Mouse (Mus musculus) forebrain, embryonic 15.5 days (tissue): ENCODE results near the gene Serpinc1. TPM values are rescaled to one million over a fixed set of nuclear protein-coding genes. Genes with fewer than 3 reads are reported as not detected.

Experiments used
- ATAC-seq: fragments of 200-750 bp; cut with Nextera tagmentation; replicated peaks from 2 replicates; pipeline ENCODE4 v1.8.0; 2017; ENCODE audit warnings: mild to moderate bottlenecking, moderate TSS enrichment, moderate library complexity
- H3K27ac ChIP-seq: fragments of 300-500 bp; sonication (generic); replicated peaks from 2 replicates; pipeline ENCODE4 v1.5.1; 2015; ENCODE audit warnings: mild to moderate bottlenecking, inconsistent platforms
- H3K27me3 ChIP-seq: fragments of 300-500 bp; sonication (generic); 2 replicates; pipeline ENCODE4 v1.6.1; 2015; ENCODE audit warnings: inconsistent platforms
- H3K36me3 ChIP-seq: fragments of 300-500 bp; sonication (generic); 2 replicates; pipeline ENCODE4 v1.6.1; 2015; ENCODE audit warnings: mild to moderate bottlenecking, inconsistent platforms
- H3K4me1 ChIP-seq: fragments of 300-500 bp; sonication (generic); 2 replicates; pipeline ENCODE4 v1.6.1; 2015; ENCODE audit warnings: inconsistent platforms
- H3K4me2 ChIP-seq: fragments of 300-500 bp; sonication (generic); replicated peaks from 2 replicates; pipeline ENCODE4 v1.6.1; 2015; ENCODE audit warnings: mild to moderate bottlenecking, inconsistent platforms
- H3K4me3 ChIP-seq: fragments of 300-500 bp; sonication (generic); 2 replicates; pipeline ENCODE4 v1.5.1; 2015; ENCODE audit warnings: mild to moderate bottlenecking, inconsistent platforms
- H3K9ac ChIP-seq: fragments of 300-500 bp; sonication (generic); replicated peaks from 2 replicates; pipeline ENCODE4 v1.6.1; 2015; ENCODE audit warnings: mild to moderate bottlenecking, inconsistent platforms
- H3K9me3 ChIP-seq: fragments of 300-500 bp; sonication (generic); 2 replicates; pipeline ENCODE4 v1.6.1; 2016; ENCODE audit warnings: inconsistent platforms
- whole genome bisulfite sequencing: fragments of 180-500 bp; shearing (Covaris S2); methylation state at CpG from one replicate; pipeline ENCODE4 v1.1.7; 2015; ENCODE audit warnings: mixed read lengths; 5-methylcytosine and 5-hydroxymethylcytosine counted together
- polyA plus RNA-seq: library from polyadenylated mRNA; unstranded; fragments of >200 nt; fragmentation: Nextera tagmentation; extraction: Ambion mirVana; gene quantifications from 2 replicates; pipeline ENCODE4 v1.2.1, GENCODE M21; 2015

Serpinc1 gene
- polyA plus RNA-seq, 1 experiment from 2014 or later: 3.8 TPM

DNA sequence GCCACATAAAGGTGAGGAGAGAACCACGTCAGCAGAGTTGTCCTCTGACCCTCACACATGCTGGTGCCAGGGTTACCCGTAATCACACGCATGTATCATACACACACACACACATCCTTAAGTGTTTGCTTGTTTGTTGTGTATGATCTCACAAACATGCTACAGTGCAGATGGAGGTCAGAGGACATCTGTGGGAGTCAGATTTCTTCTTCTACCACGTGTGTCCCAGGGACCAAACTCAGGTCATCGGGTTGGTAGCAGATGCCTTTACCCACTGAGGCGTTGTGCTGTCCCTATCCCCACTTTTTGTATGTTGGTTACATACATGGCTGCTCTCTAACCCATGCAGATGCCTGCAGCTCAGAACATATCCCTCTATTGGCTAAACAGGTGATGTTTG is 7.1 kb downstream of the Serpinc1 start:
- H3K4me2 ChIP-seq: no peak overlapping the region
- no peaks in the 10 kb centered on the region for H3K36me3 ChIP-seq
- H3K27ac ChIP-seq: no peak overlapping the region
- H3K9ac ChIP-seq: no peak overlapping the region
- H3K4me3 ChIP-seq: no peak overlapping the region
- WGBS: 88% methylated on average over 6 of the region's 6 CpGs
- H3K9me3 ChIP-seq: no peaks in the 10 kb centered on the region
- no peaks in the 10 kb centered on the region for H3K27me3 ChIP-seq
- ATAC-seq: no peak
- no peaks in the 10 kb centered on the region for H3K4me1 ChIP-seq

DNA sequence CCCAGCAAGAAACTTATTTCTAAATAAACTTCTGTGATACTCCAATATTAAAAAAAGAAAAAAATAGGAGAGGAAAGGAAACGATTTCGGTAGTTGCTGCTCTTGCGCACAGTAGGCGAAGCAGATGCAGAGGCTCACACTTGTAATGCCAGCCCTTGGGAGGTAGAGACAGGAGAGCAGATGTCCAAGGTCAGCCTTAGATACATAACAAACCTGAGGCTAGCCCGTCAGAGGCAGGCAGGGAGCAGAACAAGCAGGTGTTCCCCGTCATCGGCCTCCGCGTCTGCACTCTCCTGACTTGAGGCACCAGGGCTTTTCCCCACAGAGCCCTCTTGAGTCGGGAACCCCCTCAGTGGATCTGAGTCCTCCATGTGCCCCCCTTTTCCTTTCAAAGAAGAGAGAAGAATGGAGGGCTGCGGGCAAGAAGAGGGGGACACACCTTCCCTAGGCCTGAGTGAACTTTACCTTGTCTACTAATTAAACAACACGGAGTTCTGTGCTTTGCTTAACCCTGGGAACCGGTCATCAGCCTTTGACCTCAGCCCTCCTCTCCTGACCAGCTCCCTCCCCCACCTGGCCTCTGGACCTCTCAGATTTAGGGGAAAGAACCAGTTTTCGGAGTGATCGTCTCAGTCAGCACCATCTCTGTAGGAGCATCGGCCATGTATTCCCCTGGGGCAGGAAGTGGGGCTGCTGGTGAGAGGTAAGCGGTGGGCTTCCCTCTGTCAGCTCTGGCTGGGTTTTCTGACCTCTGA is 8.7 kb downstream of the Serpinc1 start:
- no peak for ATAC-seq
- Histone ChIP-seq H3K27me3 (no peaks in the 10 kb centered on the region), H3K4me3 (no peak overlapping the region), H3K4me1 (no peaks in the 10 kb centered on the region), H3K4me2 (no peak overlapping the region), H3K36me3 (no peaks in the 10 kb centered on the region), H3K27ac (no peak overlapping the region), H3K9ac (no peak overlapping the region), H3K9me3 (no peaks in the 10 kb centered on the region)
- 93% methylated on average over 17 of the region's 17 CpGs for WGBS

- no peak overlapping the region for H3K4me3 ChIP-seq
- no peaks in the 10 kb centered on the region for H3K36me3 ChIP-seq
- H3K9me3 ChIP-seq: no peaks in the 10 kb centered on the region
- no peaks in the 10 kb centered on the region for H3K27me3 ChIP-seq
- H3K4me1 ChIP-seq: no peaks in the 10 kb centered on the region
- no peak overlapping the region for H3K4me2 ChIP-seq
- 86% methylated on average over 15 of the region's 15 CpGs for WGBS
- no peak overlapping the region for H3K27ac ChIP-seq
- no peak for ATAC-seq
- H3K9ac ChIP-seq: no peak overlapping the region
Observed at GRCm38 (mm10) chr1:160989395-160989794, 11.0 kb downstream of the Serpinc1 start.

DNA sequence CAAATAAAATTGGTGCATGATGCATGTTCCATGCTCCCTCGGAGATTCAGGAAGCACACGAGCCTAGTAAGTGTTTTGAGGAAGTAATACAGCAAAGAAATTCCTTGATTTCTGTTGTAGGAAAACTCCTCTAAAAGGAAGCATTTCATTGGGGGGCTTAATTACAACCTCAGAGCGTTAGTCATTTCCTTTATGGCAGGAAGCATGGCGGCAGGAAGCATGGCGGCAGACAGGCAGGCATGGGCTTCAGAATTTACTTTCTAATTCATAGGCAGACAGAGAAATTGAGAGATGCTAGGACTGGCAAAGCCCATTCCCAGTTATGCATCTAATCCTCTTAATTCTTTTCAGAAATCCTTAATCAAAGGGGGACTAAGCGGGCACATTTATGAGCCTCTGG is 15.5 kb downstream of the Serpinc1 start:
- no peaks in the 10 kb centered on the region for H3K27me3 ChIP-seq
- no peak overlapping the region for H3K4me2 ChIP-seq
- H3K36me3 ChIP-seq: no peaks in the 10 kb centered on the region
- ATAC-seq: no peak
- H3K9ac ChIP-seq: no peak overlapping the region
- 84% methylated on average over 6 of the region's 6 CpGs for WGBS
- no peak overlapping the region for H3K4me3 ChIP-seq
- no peaks in the 10 kb centered on the region for H3K4me1 ChIP-seq
- H3K9me3 ChIP-seq: no peaks in the 10 kb centered on the region
- H3K27ac ChIP-seq: no peak overlapping the region

DNA sequence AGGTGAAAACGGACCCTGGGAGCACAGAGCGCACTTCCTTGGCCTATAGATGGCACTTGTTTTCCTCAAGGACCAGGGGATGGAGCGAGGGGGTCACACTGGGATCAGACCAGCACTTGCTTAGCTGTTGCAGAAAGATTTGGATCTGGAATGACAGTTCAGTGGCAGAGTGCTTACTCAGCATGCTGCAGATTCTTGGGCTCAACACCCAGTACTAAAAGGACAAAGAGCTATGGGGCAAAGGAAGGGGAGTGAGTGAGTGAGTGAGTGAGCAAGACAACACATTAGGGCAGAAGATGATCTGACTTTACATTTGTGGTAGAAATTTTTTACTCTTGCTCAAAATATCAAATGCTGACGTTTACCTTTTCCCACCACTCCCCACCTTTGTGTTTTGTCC is 26.6 kb downstream of the Serpinc1 start:
- ATAC-seq: no peak
- Histone ChIP-seq H3K27ac (no peak overlapping the region), H3K4me2 (no peak overlapping the region), H3K9ac (no peak overlapping the region), H3K4me3 (no peak overlapping the region), H3K9me3 (no peaks in the 10 kb centered on the region), H3K36me3 (peaks cover 8% of the 10 kb centered on the region), H3K4me1 (no peaks in the 10 kb centered on the region), H3K27me3 (no peaks in the 10 kb centered on the region)
- WGBS: 72% methylated on average over 4 of the region's 4 CpGs

DNA sequence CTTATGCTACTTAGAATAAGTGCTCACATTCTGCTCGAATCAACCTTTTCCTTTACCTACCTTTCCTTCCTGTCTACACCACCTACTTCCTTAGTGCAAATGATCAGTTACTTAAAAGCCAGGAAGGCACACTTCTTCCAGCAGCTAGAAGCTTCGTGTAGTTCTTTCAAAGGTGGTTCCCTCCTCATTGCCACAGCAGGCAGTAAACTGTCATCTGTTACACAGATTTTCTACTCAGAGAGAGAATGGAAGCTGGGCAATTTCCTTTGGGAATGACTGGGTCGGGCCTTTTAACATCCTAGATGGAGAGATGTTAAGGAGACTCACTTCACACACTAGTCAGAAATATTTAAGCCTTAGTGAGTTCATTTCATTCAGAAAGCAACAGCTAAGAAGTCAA is 27.1 kb downstream of the Serpinc1 start:
- Histone ChIP-seq H3K4me1 (no peaks in the 10 kb centered on the region), H3K36me3 (peaks cover 8% of the 10 kb centered on the region), H3K9me3 (no peaks in the 10 kb centered on the region), H3K9ac (no peak overlapping the region), H3K4me3 (no peak overlapping the region), H3K4me2 (no peak overlapping the region), H3K27ac (no peak overlapping the region), H3K27me3 (no peaks in the 10 kb centered on the region)
- no peak for ATAC-seq
- 79% methylated on average over 3 of the region's 3 CpGs for WGBS

GRCm38 (mm10) chr1:161006471-161006870 is 28.1 kb downstream of the Serpinc1 start:
- Histone ChIP-seq H3K9me3 (no peaks in the 10 kb centered on the region), H3K27me3 (no peaks in the 10 kb centered on the region), H3K9ac (no peak overlapping the region), H3K4me2 (no peak overlapping the region), H3K36me3 (peaks cover 10% of the 10 kb centered on the region), H3K4me1 (no peaks in the 10 kb centered on the region), H3K27ac (no peak overlapping the region), H3K4me3 (no peak overlapping the region)
- no peak for ATAC-seq
- 73% methylated on average over 5 of the region's 5 CpGs for WGBS

GRCm38 (mm10) chr1:161008038-161008437 is 29.7 kb downstream of the Serpinc1 start:
- Histone ChIP-seq H3K4me1 (no peaks in the 10 kb centered on the region), H3K36me3 (peaks cover 23% of the 10 kb centered on the region), H3K27ac (no peak overlapping the region), H3K27me3 (no peaks in the 10 kb centered on the region), H3K4me3 (no peak overlapping the region), H3K4me2 (no peak overlapping the region), H3K9me3 (no peaks in the 10 kb centered on the region), H3K9ac (no peak overlapping the region)
- WGBS: 100% methylated on average over 2 of the region's 2 CpGs
- ATAC-seq: no peak

DNA sequence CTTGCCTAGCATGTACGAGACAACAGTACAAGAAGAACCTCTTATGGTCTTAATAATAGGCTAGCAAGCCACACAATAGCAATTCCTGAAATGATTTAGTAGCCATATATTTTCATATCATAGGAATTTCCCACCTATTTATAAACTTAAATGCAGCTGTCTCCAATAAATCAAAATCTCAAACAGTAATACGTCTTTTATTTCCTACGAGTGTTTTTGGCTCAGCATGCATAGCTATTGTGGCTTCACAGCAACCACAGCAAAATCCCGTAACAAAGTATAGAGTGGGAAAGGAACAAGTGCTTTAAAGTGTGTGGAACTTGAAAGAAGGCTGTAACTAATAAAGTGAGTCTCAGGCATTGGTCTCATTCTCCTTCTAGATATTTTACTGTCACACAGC is 32.1 kb downstream of the Serpinc1 start:
- ATAC-seq: no peak
- H3K36me3 ChIP-seq: peaks cover 23% of the 10 kb centered on the region
- H3K4me2 ChIP-seq: no peak overlapping the region
- no peak overlapping the region for H3K27ac ChIP-seq
- no peaks in the 10 kb centered on the region for H3K27me3 ChIP-seq
- no peaks in the 10 kb centered on the region for H3K9me3 ChIP-seq
- no peak overlapping the region for H3K9ac ChIP-seq
- no peaks in the 10 kb centered on the region for H3K4me1 ChIP-seq
- whole genome bisulfite sequencing: 92% methylated on average over 4 of the region's 4 CpGs
- H3K4me3 ChIP-seq: no peak overlapping the region

DNA sequence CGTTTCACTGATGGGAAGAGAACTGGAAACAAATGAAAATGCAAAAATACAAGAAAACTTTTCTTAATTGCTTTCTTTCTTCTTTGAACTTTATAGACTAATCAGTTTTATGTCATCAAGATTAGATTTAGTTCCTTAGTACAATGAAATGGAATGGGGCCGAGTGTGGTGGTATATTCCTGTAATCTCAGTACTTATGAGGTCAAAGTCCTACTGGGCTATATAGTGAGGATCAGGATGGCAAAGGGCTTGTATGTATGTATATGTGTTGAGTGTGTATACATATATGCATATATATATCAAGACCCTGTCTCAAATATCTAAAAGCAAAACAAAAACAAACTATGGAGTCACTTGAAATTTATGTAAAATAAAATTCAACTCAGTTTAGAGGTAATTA is 38.0 kb downstream of the Serpinc1 start:
- H3K4me3 ChIP-seq: no peak overlapping the region
- H3K9me3 ChIP-seq: no peaks in the 10 kb centered on the region
- H3K4me1 ChIP-seq: no peaks in the 10 kb centered on the region
- WGBS: 84% methylated on average over 2 of the region's 2 CpGs
- no peaks in the 10 kb centered on the region for H3K27me3 ChIP-seq
- no peak overlapping the region for H3K9ac ChIP-seq
- no peak overlapping the region for H3K27ac ChIP-seq
- H3K4me2 ChIP-seq: no peak overlapping the region
- H3K36me3 ChIP-seq: peaks cover 50% of the 10 kb centered on the region
- no peak for ATAC-seq

GRCm38 (mm10) chr1:161020051-161020450 is 41.7 kb downstream of the Serpinc1 start:
- no peak for ATAC-seq
- H3K36me3 ChIP-seq: peaks cover 45% of the 10 kb centered on the region

DNA sequence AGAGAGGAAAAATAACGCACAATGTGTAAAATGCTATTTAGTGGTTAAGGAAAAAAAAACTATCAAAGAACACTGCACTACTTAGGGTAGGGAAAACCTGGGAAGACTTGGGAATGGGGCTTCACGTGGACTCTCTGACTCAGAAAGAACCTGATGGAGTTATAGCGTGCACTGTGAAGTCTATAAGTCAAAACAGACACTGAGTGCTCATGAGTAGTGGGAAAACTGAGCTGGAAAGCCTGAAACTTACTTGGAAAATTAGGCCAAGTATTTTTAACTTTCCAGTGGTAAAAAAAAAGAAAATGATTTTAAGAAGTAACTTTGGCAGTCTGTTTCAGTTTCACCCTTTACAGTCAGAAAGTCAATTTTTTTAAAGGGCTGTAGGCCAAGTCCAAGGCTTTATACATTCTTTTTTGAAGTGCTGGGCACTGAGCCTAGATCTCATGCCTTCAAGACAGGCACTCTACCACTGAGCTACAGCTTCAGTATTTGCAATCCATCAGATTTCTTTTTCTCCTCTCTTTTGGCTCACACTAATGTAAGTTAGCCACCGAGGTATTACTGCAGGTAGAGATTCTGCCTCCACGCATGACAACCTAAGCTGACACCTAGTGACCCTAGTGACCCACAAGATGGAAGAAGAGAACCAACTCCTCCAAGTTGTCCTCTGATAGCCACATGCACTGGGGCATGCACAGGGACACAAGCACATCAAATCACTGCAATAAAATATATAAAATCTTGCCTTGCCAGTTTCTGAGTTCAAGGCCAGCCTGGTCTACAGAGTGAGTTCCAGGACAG is 47.2 kb downstream of the Serpinc1 start:
- no peaks in the 10 kb centered on the region for H3K27me3 ChIP-seq
- no peak overlapping the region for H3K27ac ChIP-seq
- no peak overlapping the region for H3K9ac ChIP-seq
- no peak overlapping the region for H3K4me3 ChIP-seq
- H3K4me2 ChIP-seq: no peak overlapping the region
- H3K9me3 ChIP-seq: no peaks in the 10 kb centered on the region
- WGBS: 94% methylated on average over 5 of the region's 5 CpGs
- no peak for ATAC-seq
- H3K4me1 ChIP-seq: no peaks in the 10 kb centered on the region
- H3K36me3 ChIP-seq: peaks cover 37% of the 10 kb centered on the region

More at GRCm38 (mm10) chr1:161020051-161020450, 41.7 kb downstream of the Serpinc1 start:
- Histone ChIP-seq H3K27me3 (no peaks in the 10 kb centered on the region), H3K4me1 (no peaks in the 10 kb centered on the region), H3K27ac (no peak overlapping the region), H3K9me3 (no peaks in the 10 kb centered on the region), H3K9ac (no peak overlapping the region), H3K4me2 (no peak overlapping the region), H3K4me3 (no peak overlapping the region)
- 97% methylated on average over 14 of the region's 14 CpGs for WGBS
